Mouse (Mus musculus) forebrain, postnatal 0 days (tissue): ENCODE measurements at regions not wholly inside any gene's neighbourhood (a gene's known extent, or its start where the extent isn't known, plus 50 kb on each side); places are given as distances from the start of the nearest gene placed in this dataset.
A peak's percentile ranks its signal among the peaks of the same experiment; 100 is the strongest.

Experiments
- ATAC-seq: fragments of 200-750 bp; cut with Nextera tagmentation; 2 replicates; pipeline ENCODE4 v1.8.0; 2017; ENCODE audit warnings: mild to moderate bottlenecking, moderate library complexity
- DNase-seq: peaks from one replicate; pipeline ENCODE4 v3.0.0-alpha.2; 2015
- H3K27ac ChIP-seq: fragments of 300-500 bp; sonication (generic); 2 replicates; pipeline ENCODE4 v1.5.1; 2014; ENCODE audit warnings: low read depth, mild to moderate bottlenecking, antibody characterized with exemption, low read length, moderate library complexity, mixed read lengths
- H3K27me3 ChIP-seq: fragments of 300-500 bp; sonication (generic); 2 replicates; pipeline ENCODE4 v1.6.1; 2014; ENCODE audit warnings: mild to moderate bottlenecking, low read length, mixed read lengths; ENCODE audit not compliant: insufficient read depth
- H3K36me3 ChIP-seq: fragments of 300-500 bp; sonication (generic); 2 replicates; pipeline ENCODE4 v1.6.1; 2014; ENCODE audit warnings: mild to moderate bottlenecking, moderate library complexity; ENCODE audit not compliant: insufficient read depth
- H3K4me1 ChIP-seq: fragments of 300-500 bp; sonication (generic); 2 replicates; pipeline ENCODE4 v1.6.1; 2014; ENCODE audit warnings: antibody characterized with exemption; ENCODE audit not compliant: insufficient read depth
- H3K4me2 ChIP-seq: fragments of 300-500 bp; sonication (generic); 2 replicates; pipeline ENCODE4 v1.6.1; 2014; ENCODE audit warnings: low read depth, mild to moderate bottlenecking, moderate library complexity
- H3K4me3 ChIP-seq: fragments of 300-500 bp; sonication (generic); 2 replicates; pipeline ENCODE4 v1.5.1; 2014; ENCODE audit warnings: low read depth, low read length, mixed read lengths
- H3K9ac ChIP-seq: fragments of 300-500 bp; sonication (generic); 2 replicates; pipeline ENCODE4 v1.6.1; 2014; ENCODE audit warnings: mild to moderate bottlenecking
- H3K9me3 ChIP-seq: fragments of 300-500 bp; sonication (generic); 2 replicates; pipeline ENCODE4 v1.6.1; 2016; ENCODE audit warnings: low read length
- CTCF ChIP-seq: sonication (generic); IDR thresholded peaks from 2 replicates; pipeline ENCODE4 v1.5.1; 2016; ENCODE audit warnings: antibody characterized with exemption, control low read depth, low read depth
- WGBS: fragments of 180-500 bp; shearing (Covaris S2); extraction: QIAGEN DNeasy Blood & Tissue Kit; methylation state at CpG from one replicate; pipeline ENCODE4 v1.1.7; 2014; 5-methylcytosine and 5-hydroxymethylcytosine counted together

- H3K9ac ChIP-seq, result no peak overlapping the region
- no peaks in the 10 kb centered on the region for H3K36me3 ChIP-seq
- peak; percentile 92 for ATAC-seq
- no peaks in the 10 kb centered on the region for H3K9me3 ChIP-seq
- no peaks in the 10 kb centered on the region for H3K27me3 ChIP-seq
- DNase-seq, result peak; percentile 71
- peak overlapping the region; percentile 35; the same call in 1 of the 2 replicates for H3K27ac ChIP-seq
- H3K4me2 ChIP-seq, result no peak overlapping the region
- no peak overlapping the region for H3K4me3 ChIP-seq
- WGBS, result 40% methylated on average over 3 of the region's 3 CpGs
- H3K4me1 ChIP-seq, result no peaks in the 10 kb centered on the region
- TF ChIP-seq CTCF, result no peak
Measured at GRCm38 (mm10) chr15:6988187-6988586, 102.2 kb upstream of the Lifr start.

- no peak for ATAC-seq
- Histone ChIP-seq H3K27me3 (no peaks in the 10 kb centered on the region), H3K4me1 (no peaks in the 10 kb centered on the region), H3K36me3 (no peaks in the 10 kb centered on the region), H3K9ac (no peak overlapping the region), H3K9me3 (no peaks in the 10 kb centered on the region), H3K4me3 (no peak overlapping the region), H3K27ac (no peak overlapping the region), H3K4me2 (no peak overlapping the region)
- no peak for TF ChIP-seq CTCF
- 84% methylated on average over 6 of the region's 6 CpGs for WGBS
- DNase-seq, result no peak
Measured at GRCm38 (mm10) chr15:6989094-6989493, 101.3 kb upstream of the Lifr start.

GRCm38 (mm10) chr15:6993226-6993625 is 97.2 kb upstream of the Lifr start:
- Histone ChIP-seq H3K36me3 (no peaks in the 10 kb centered on the region), H3K4me1 (no peaks in the 10 kb centered on the region), H3K4me3 (no peak overlapping the region), H3K9me3 (no peaks in the 10 kb centered on the region), H3K4me2 (no peak overlapping the region), H3K27me3 (no peaks in the 10 kb centered on the region), H3K9ac (no peak overlapping the region), H3K27ac (no peak overlapping the region)
- WGBS, result 73% methylated on average over 9 of the region's 9 CpGs
- no peak for TF ChIP-seq CTCF
- peak; percentile 12 for DNase-seq
- ATAC-seq, result 0 out of 2 replicates have a peak, but pooled peaks have one; percentile 40

GRCm38 (mm10) chr15:6995246-6995645 is 95.2 kb upstream of the Lifr start:
- no peak for ATAC-seq
- Histone ChIP-seq H3K4me1 (no peaks in the 10 kb centered on the region), H3K4me2 (no peak overlapping the region), H3K27me3 (no peaks in the 10 kb centered on the region), H3K9ac (no peak overlapping the region), H3K4me3 (no peak overlapping the region), H3K36me3 (no peaks in the 10 kb centered on the region), H3K27ac (no peak overlapping the region), H3K9me3 (no peaks in the 10 kb centered on the region)
- no peak for TF ChIP-seq CTCF
- 69% methylated on average over 3 of the region's 3 CpGs for WGBS
- no peak for DNase-seq

- Histone ChIP-seq H3K4me3 (no peak overlapping the region), H3K4me2 (no peak overlapping the region), H3K27ac (no peak overlapping the region), H3K36me3 (no peaks in the 10 kb centered on the region), H3K27me3 (no peaks in the 10 kb centered on the region), H3K4me1 (no peaks in the 10 kb centered on the region), H3K9me3 (no peaks in the 10 kb centered on the region), H3K9ac (no peak overlapping the region)
- no peak for DNase-seq
- no peak for TF ChIP-seq CTCF
- 91% methylated on average over 5 of the region's 5 CpGs for WGBS
- ATAC-seq, result no peak
Measured at GRCm38 (mm10) chr15:6997871-6998270, 92.5 kb upstream of the Lifr start.

- H3K36me3 ChIP-seq, result no peaks in the 10 kb centered on the region
- ATAC-seq (no peak), DNase-seq (no peak)
- no peak for TF ChIP-seq CTCF
- H3K27me3 ChIP-seq, result no peaks in the 10 kb centered on the region
- no peak overlapping the region for H3K9ac ChIP-seq
- H3K4me1 ChIP-seq, result no peaks in the 10 kb centered on the region
- no peak overlapping the region for H3K4me3 ChIP-seq
- WGBS, result 73% methylated on average over 5 of the region's 5 CpGs
- H3K4me2 ChIP-seq, result no peak overlapping the region
- no peak overlapping the region for H3K27ac ChIP-seq
- no peaks in the 10 kb centered on the region for H3K9me3 ChIP-seq
Measured at GRCm38 (mm10) chr15:6998576-6999070, 91.8 kb upstream of the Lifr start.

GRCm38 (mm10) chr15:6999667-7000066 is 90.7 kb upstream of the Lifr start:
- TF ChIP-seq CTCF, result no peak
- Histone ChIP-seq H3K36me3 (no peaks in the 10 kb centered on the region), H3K9ac (no peak overlapping the region), H3K9me3 (no peaks in the 10 kb centered on the region), H3K4me3 (no peak overlapping the region), H3K4me1 (no peaks in the 10 kb centered on the region), H3K4me2 (no peak overlapping the region), H3K27ac (no peak overlapping the region), H3K27me3 (no peaks in the 10 kb centered on the region)
- WGBS, result 78% methylated on average over 3 of the region's 3 CpGs
- ATAC-seq (no peak), DNase-seq (peak; percentile 18)
